Mouse (Mus musculus) layer of hippocampus, adult 9-10 months (tissue): Measurements from ENCODE around the gene Mul1.

Source experiments
- DNase-seq: peaks from one replicate; pipeline ENCODE4 v3.0.0; 2022; ENCODE audit warnings: low spot score

Mul1 gene

DNA sequence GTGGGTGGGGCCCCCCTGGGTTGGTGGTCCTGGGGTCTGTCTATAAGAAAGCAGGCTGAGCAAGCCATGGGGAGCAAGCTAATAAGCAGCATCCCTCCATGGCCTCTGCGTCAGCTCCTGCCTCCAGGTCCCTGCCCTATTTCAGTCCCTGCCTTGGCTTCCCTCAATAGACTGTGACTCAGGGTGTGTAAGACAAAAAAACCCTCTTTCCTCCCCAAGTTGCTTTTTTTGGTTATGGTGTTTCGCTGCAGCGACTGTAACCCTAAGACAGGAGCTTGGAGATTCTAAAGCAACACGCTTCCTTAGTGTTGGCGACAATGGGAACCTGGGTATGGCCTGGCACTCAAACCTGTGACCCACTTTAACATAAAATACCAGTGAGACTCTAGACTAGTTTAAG lies 27.0 kb downstream of the Mul1 start:
- DNase-seq, result no peak

DNA sequence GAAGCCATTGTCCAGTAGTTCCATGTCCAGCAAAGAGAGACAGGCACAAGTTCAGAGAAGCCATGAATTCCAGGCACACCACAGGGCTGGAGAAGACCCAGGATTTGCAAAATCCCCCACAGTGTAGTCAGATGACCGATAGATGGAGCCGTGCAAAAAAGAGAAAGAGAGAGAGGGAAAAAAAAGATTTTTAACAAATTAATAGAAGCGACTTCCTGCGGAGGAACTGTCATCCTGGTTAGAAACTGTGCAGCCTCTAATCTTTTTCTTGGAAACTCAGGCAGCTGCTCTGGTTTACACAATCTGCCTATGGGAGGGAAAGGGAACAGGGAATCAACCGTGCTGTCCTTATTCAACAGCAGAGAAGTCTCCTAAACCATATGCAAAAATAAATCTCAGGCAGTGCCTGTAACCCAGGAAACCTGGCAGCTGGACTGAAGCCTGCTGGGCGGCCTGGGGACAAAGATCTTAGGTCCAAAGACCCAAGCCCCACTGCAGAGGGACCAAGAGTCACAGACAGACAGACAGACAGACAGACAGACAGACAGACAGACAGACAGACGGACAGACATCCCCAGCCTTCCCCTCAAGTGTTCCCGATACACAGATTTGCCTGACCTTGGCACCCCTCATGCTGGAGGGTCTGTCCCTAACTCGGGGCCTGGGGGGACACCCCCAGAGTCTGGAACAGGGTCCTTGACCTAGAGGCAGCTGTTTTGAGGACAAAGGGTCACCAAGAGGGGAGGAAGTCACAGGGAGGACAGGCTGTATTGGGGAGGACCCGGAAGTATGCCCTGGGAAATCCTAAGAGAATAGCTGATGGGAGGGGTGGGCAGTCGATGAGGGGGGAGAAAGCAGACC lies 28.7 kb downstream of the Mul1 start:
- no peak for DNase-seq

DNA sequence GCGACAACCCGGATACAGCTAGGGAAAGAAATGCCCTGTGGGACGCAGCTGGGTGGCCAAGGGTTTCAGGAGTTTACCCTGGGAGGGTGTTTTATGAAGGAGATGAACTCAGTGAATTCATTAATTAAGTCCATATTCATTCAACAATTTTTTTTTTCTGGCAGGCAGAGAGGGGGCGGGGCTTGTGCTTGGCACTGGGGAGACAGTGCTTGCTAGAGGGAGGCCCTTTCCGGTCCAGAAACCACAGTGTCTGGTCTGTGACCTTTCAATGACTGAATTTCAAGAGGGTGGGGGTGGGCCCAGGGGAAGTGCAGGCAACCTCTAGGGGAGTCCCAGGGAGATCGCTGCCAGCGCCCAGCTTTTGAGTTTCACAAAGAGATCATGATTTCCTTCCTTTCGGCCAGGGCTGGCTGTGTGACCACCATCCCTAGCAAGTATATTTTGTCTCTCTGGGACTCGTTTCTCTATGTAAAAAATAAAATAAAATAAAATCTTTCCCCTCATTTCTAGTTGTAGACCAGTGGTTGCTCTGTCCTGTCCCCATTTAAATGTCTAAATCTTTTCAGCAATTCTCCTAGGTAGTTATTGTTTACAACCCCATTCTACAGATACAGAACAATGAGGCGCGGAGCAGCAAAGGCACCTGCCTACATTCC lies 29.5 kb downstream of the Mul1 start:
- no peak for DNase-seq

DNA sequence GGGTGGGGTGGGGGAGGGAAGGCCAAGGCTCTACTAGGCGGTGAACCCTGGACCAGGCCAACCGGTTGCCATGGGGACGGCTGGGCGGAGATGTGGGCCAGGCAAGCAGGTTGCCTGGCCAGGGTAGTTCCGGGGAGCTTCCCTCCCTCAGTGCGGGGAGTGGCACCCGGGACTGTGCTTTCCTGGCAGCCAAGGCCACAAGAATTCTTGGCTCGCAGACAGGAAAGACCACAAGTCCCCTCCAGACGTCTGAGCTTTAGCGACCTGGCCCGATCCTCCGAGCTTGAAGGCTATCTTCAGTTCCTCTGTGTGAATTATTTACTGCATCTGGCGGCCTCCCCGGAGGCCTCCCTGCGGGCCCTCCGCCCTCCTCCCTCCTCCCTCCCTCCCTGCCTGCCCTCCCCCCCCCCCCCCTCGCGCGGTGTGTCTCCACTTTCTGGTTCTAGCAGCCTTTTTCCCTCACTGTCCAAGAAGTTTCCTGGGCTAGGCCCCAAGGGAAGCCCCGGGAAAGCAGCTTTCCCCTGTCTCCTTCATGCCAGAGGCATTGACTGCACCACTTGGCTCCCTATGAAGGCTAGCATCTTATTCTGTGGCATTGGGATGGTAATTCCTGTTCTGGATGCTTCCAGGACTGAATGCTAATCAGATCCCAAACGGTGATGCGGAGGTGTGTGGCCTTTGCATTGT lies 30.3 kb downstream of the Mul1 start:
- no peak for DNase-seq

DNA sequence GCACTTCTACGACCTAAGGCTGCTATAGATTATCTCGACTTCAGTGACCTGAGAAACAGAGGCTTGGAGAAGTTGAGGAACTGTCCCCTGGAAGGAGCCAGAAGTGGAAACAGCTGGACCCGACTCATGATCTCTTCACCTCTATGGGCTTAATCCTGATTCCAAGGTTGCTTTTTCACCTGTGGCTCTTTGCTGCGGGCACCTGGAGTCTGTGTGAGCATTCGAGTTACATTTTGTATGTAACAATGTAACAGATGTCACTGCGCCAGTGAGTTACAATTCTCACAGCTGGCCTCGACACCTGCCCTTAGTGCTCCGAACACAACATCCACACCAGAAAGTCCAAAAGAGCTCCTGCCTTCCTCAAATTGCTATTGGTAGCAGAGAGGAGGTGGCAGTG lies 31.0 kb downstream of the Mul1 start:
- no peak for DNase-seq

DNA sequence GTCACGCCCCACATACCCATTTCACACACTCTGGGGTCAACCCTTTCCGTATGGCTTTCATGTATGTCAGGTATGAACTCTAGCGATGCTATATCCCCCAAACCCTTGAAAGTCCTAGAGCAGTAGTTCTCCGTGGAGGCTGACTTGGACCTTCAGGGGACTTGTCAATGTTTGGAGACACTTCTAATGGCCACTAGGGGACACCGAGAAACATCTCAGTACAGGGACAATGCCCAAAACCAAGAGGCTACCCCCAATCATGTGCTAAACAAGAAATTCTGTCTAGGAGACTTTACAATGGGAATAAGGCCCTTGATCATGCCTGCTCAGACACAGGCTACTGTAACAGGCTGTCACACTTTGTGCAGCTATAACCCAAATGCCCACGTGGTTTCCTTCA lies 32.2 kb downstream of the Mul1 start:
- DNase-seq, result no peak

DNA sequence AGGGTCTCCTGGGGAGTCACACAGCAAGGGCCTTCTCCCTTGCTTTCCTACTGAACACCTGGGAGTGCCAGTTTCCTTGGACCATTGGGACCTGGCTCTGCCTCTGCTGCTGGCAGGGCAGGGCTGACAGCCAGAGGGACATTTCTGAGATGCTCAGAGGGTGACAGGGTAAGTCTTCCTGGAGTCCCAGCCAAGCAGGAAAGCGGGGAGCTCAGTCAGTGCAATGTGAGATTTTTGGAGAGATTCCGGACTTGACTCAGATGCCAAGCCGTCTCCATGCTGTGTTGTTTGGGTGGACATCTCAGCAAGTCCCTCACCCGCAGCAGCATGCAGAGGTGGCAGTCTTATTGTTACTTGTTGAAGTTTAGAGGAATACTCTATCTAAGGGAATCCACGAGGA lies 33.0 kb downstream of the Mul1 start:
- no peak for DNase-seq

DNA sequence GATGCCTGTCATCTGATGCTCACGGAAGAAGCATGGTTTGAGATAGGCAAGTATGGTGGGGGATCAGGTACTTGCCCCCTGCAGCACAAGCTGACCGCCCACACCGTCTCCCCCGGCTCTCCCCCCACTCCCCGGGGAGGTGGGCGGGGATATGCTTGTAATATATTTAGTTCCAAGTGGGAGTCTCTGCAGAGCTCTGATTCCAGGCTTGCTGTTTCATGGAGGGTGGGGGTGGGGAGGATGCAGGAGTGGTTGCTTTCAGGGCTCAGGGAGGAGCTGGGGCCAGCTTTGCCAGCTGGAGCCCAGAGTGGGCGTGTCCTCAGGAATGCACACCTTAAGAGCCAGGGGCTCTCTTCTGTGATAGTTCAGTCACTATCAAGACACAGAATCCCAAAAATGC lies 34.6 kb downstream of the Mul1 start:
- no peak for DNase-seq

DNA sequence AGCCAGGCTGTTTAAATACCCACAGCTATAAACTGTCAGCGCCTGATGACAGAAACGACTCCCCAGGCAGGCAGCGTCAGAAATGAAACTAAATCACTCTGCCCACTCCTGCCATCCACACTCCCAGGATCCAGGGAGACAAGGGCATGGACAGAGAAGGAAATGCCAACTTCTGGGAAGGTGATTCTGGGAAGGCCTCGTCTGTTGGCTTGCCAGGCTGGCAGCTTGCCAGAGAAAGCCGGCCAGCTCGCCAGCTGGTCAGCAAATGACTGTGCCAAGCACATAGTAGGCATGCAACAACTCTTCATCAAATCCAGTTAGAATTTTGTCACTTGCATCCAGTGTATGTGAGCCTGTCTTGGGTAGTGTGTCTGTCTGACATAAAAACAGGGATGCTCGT lies 36.8 kb downstream of the Mul1 start:
- DNase-seq, result no peak

DNA sequence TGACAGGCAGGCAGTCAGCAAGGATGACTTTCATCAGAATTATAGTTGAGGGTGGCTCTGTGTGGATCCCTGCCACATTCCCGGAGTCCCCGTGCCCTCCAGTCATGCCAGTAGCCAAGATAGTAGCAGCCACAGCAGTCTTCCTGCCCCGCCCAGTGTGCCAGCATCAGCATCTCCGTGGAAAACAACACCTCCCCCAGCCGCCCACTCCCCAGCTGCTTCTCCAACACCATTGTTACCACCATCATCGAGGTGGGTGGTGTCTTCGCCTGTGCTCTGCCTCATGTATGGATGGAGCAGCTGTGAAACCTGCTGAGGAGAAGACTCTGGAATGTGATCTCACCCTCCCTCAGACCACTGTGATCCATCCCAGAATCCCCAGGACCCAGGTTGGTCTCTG lies 45.1 kb downstream of the Mul1 start:
- no peak for DNase-seq

DNA sequence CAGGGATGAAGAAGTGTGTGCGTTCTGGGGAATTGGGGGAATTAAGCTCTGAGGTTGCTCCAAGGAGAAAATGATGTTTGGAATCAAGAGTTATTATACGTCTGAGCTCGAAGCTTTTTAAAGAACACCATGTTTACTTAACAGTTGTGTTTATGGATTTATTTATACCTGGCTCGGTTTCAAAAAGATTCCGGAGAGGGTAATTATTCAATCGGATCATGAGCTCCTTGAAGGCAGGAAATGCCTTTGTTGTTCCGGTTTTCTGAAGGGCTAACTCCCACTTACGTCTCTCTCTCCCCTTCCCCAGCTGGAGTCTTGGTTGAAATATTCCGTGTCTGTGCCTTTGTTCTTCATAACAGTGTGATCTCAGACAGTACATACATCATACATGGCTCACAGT lies 46.5 kb downstream of the Mul1 start:
- DNase-seq, result no peak

DNA sequence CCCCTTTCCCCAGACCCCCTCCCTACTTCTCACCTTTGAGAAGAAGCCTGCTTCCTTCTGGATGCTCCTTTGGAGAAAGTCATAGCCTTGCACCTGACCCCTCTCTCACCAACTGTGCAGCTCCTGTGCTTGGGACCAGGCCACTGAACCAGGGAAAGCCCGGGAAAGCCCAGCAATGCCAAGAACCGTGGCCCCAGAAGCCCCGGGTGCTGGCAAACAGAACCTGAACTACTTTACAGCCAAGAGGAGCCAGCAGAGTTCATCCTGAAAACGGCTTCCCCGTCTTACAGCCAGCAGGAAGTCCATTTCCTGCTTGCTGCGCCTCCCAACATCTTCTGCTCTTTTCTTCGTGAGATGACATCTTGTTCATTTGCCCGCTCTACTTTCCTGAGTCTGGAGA lies 48.2 kb downstream of the Mul1 start:
- no peak for DNase-seq

DNA sequence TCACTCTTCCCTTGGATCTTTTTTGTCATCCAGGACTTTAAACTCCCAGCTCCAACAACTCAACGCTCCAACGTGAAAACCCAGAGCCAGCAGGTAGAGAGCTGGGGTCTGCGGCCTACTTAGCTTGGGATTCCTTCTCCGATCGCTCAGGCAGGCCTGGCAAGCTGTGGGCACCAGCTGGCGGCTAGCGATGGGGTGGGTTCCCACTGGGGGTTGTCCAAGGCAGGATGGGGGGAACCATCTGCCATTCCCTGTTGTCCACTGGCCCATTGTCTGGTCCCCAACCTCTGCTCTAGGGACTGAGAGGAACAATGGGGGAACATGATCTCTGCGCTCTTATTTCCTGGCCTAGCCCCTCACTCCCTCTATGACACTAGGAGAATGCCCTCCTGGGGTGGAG lies 53.8 kb downstream of the Mul1 start:
- DNase-seq, result no peak

DNA sequence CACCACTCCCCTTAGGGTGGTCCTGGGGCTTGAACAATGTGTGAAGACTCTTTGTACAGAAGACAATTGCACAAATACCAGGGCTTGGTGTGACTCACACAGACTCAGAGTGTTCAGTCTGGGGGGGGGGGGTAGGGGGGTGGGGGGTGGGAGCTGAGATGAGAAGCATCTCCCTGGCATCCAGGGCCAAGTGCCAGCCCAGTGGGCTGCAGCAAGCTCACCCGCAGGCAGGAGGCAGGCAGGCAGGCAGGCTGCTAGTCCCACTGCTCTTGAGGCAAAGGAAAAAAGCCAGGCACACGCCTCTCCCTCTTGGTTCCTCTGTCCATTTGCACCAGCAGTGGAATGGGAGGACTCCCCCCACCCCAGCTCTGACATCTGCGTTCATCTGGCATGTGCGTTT lies 56.6 kb downstream of the Mul1 start:
- no peak for DNase-seq
